Mouse (Mus musculus): Measurements from ENCODE around the gene Adad2. TPM values are rescaled to one million over a fixed set of nuclear protein-coding genes. Genes with fewer than 3 reads are reported as not detected.

Gene Adad2
- polyA plus RNA-seq, 1 experiment from 2014 or later: not detected

DNA sequence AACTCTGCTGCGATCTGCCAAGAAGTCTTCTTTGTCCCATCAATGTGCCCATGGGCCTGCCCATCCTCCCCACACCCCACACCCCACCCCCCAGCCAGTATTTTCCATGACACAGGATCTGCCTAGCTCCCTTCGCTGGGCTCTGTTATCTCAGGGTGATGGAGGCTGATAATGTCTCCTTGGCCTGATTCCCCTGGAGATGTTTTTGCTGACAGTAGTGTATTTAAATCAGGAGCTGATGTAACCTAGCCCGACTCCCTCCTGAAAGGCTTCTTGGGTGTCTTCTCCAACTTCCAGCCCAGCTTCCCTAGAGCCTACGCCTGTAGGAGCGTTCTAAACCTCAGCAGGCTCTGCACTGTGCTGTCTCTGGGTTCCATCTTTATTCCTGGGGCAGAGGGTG, 6.3 kb downstream of the Adad2 start:
- H3K4me1 ChIP-seq (ENCODE audit: control insufficient read depth, insufficient read depth, low read length): no peaks in the 10 kb centered on the region
- ATAC-seq (ENCODE audit: insufficient number of reproducible peaks, insufficient read depth, low FRiP score, low read depth): no peak
- H3K4me3 ChIP-seq (ENCODE audit: low read depth, low read length): no peak overlapping the region
- no peak overlapping the region for H3K27ac ChIP-seq (ENCODE audit: low read length)
- no peaks in the 10 kb centered on the region for H3K27me3 ChIP-seq (ENCODE audit: control insufficient read depth, insufficient read depth, low read length)
- no peaks in the 10 kb centered on the region for H3K36me3 ChIP-seq (ENCODE audit: control insufficient read depth, insufficient read depth, low read length)
- no peaks in the 10 kb centered on the region for H3K9me3 ChIP-seq (ENCODE audit: control insufficient read depth, low read depth, low read length)
- 51% methylated on average over 5 of the region's 5 CpGs for whole genome bisulfite sequencing
- H3K4me2 ChIP-seq (replicated peaks; ENCODE audit: low read depth, low read length): no peak overlapping the region
- H3K9ac ChIP-seq (replicated peaks; ENCODE audit: low read depth, low read length): no peak overlapping the region

DNA sequence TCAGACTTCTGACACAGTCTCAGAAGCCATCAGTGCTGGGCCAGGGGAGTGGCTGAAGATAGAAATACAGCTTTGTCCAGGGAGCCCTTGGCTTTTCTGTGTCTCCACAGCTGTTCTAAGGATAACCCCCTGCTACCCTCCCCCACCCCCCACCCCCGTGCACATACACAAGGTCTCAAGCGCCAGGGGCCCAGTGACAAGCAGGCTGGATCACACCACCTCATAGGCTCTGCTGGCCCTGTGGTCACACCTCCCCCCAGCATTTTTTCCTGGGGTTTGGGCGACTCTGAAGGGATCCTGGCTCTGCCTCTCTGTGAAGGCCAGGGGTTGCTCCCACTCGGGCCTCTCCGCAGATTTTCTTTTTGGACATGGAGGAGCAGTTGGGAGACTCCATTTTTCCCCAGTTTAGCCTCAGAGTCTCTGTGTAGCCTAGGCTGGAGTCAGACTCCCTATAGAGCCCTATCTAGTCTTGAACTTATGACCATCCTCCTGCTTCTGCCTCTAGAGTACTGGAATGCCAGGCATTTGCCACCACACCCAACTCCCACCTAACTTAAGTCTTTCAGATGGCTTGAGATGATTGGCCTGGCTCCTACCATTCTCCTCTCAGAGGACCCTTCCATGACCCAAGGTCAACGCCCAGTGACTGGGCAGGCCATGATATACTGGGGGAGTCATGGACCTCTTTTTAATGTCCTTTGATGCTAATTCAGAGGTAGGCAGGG, 7.7 kb downstream of the Adad2 start:
- no peaks in the 10 kb centered on the region for H3K36me3 ChIP-seq (ENCODE audit: control insufficient read depth, insufficient read depth, low read length)
- H3K9ac ChIP-seq (replicated peaks; ENCODE audit: low read depth, low read length): no peak overlapping the region
- no peaks in the 10 kb centered on the region for H3K27me3 ChIP-seq (ENCODE audit: control insufficient read depth, insufficient read depth, low read length)
- H3K4me3 ChIP-seq (ENCODE audit: low read depth, low read length): no peak overlapping the region
- H3K9me3 ChIP-seq (ENCODE audit: control insufficient read depth, low read depth, low read length): no peaks in the 10 kb centered on the region
- H3K27ac ChIP-seq (ENCODE audit: low read length): no peak overlapping the region
- WGBS: 57% methylated on average over 6 of the region's 6 CpGs
- no peaks in the 10 kb centered on the region for H3K4me1 ChIP-seq (ENCODE audit: control insufficient read depth, insufficient read depth, low read length)
- ATAC-seq (ENCODE audit: insufficient number of reproducible peaks, insufficient read depth, low FRiP score, low read depth): no peak
- no peak overlapping the region for H3K4me2 ChIP-seq (replicated peaks; ENCODE audit: low read depth, low read length)

- Histone ChIP-seq H3K36me3 (ENCODE audit: control insufficient read depth, insufficient read depth, low read length) (no peaks in the 10 kb centered on the region), H3K27ac (ENCODE audit: low read length) (no peak overlapping the region), H3K27me3 (ENCODE audit: control insufficient read depth, insufficient read depth, low read length) (no peaks in the 10 kb centered on the region), H3K4me2 (replicated peaks; ENCODE audit: low read depth, low read length) (no peak overlapping the region), H3K4me3 (ENCODE audit: low read depth, low read length) (no peak overlapping the region), H3K4me1 (ENCODE audit: control insufficient read depth, insufficient read depth, low read length) (no peaks in the 10 kb centered on the region), H3K9me3 (ENCODE audit: control insufficient read depth, low read depth, low read length) (no peaks in the 10 kb centered on the region), H3K9ac (replicated peaks; ENCODE audit: low read depth, low read length) (no peak overlapping the region)
- 81% methylated on average over 14 of the region's 14 CpGs for WGBS
- ATAC-seq (ENCODE audit: insufficient number of reproducible peaks, insufficient read depth, low FRiP score, low read depth): no peak
These were observed 8.4 kb downstream of the Adad2 start for GRCm38 (mm10) chr8:119620848-119621465.

DNA sequence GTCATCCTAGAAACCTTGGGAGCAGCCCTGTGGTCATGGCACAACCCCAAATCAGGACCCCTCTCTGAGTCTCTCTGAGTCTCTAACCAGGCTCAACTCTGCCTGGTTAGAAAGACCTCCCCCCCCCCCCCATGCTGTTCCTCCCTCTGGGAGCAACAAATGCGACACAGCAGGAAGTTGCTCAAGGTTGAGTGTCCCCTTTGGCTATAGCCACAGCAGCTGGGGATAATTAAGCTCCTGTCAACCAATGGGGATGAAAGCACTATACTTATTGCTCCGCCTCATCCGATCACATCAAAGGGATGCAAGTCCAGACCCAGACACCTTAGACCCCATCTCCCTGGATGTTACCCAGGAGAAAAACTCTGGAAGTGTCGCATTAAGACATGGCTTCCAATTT, 10.0 kb downstream of the Adad2 start:
- no peak for ATAC-seq (ENCODE audit: insufficient number of reproducible peaks, insufficient read depth, low FRiP score, low read depth)
- WGBS: 56% methylated on average over 4 of the region's 4 CpGs
- no peak overlapping the region for H3K9ac ChIP-seq (replicated peaks; ENCODE audit: low read depth, low read length)

GRCm38 (mm10) chr8:119623061-119623460, 10.5 kb downstream of the Adad2 start:
- Histone ChIP-seq H3K9ac (replicated peaks; ENCODE audit: low read depth, low read length) (no peak overlapping the region), H3K27me3 (ENCODE audit: control insufficient read depth, insufficient read depth, low read length) (no peaks in the 10 kb centered on the region), H3K4me2 (replicated peaks; ENCODE audit: low read depth, low read length) (no peak overlapping the region), H3K9me3 (ENCODE audit: control insufficient read depth, low read depth, low read length) (no peaks in the 10 kb centered on the region), H3K4me3 (ENCODE audit: low read depth, low read length) (no peak overlapping the region), H3K27ac (ENCODE audit: low read length) (no peak overlapping the region), H3K4me1 (ENCODE audit: control insufficient read depth, insufficient read depth, low read length) (peaks cover 3% of the 10 kb centered on the region; the same call in 1 of the 2 replicates), H3K36me3 (ENCODE audit: control insufficient read depth, insufficient read depth, low read length) (no peaks in the 10 kb centered on the region)
- no peak for ATAC-seq (ENCODE audit: insufficient number of reproducible peaks, insufficient read depth, low FRiP score, low read depth)
- 80% methylated on average over 8 of the region's 8 CpGs for WGBS

More for the DNA sequence above, 10.0 kb downstream of the Adad2 start:
- H3K27me3 ChIP-seq (ENCODE audit: control insufficient read depth, insufficient read depth, low read length): no peaks in the 10 kb centered on the region
- no peak overlapping the region for H3K27ac ChIP-seq (ENCODE audit: low read length)
- H3K4me2 ChIP-seq (replicated peaks; ENCODE audit: low read depth, low read length): no peak overlapping the region
- no peak overlapping the region for H3K4me3 ChIP-seq (ENCODE audit: low read depth, low read length)
- H3K36me3 ChIP-seq (ENCODE audit: control insufficient read depth, insufficient read depth, low read length): no peaks in the 10 kb centered on the region
- no peaks in the 10 kb centered on the region for H3K9me3 ChIP-seq (ENCODE audit: control insufficient read depth, low read depth, low read length)
- H3K4me1 ChIP-seq (ENCODE audit: control insufficient read depth, insufficient read depth, low read length): peaks cover under 1% of the 10 kb centered on the region; the same call in 1 of the 2 replicates

GRCm38 (mm10) chr8:119623744-119624143, 11.2 kb downstream of the Adad2 start:
- ATAC-seq (ENCODE audit: insufficient number of reproducible peaks, insufficient read depth, low FRiP score, low read depth): no peak
- Histone ChIP-seq H3K27ac (ENCODE audit: low read length) (no peak overlapping the region), H3K36me3 (ENCODE audit: control insufficient read depth, insufficient read depth, low read length) (no peaks in the 10 kb centered on the region), H3K4me2 (replicated peaks; ENCODE audit: low read depth, low read length) (no peak overlapping the region), H3K9ac (replicated peaks; ENCODE audit: low read depth, low read length) (no peak overlapping the region), H3K4me3 (ENCODE audit: low read depth, low read length) (no peak overlapping the region), H3K4me1 (ENCODE audit: control insufficient read depth, insufficient read depth, low read length) (peaks cover 3% of the 10 kb centered on the region; the same call in 1 of the 2 replicates), H3K27me3 (ENCODE audit: control insufficient read depth, insufficient read depth, low read length) (no peaks in the 10 kb centered on the region), H3K9me3 (ENCODE audit: control insufficient read depth, low read depth, low read length) (no peaks in the 10 kb centered on the region)
- 73% methylated on average over 1 of the region's 1 CpGs for WGBS

DNA sequence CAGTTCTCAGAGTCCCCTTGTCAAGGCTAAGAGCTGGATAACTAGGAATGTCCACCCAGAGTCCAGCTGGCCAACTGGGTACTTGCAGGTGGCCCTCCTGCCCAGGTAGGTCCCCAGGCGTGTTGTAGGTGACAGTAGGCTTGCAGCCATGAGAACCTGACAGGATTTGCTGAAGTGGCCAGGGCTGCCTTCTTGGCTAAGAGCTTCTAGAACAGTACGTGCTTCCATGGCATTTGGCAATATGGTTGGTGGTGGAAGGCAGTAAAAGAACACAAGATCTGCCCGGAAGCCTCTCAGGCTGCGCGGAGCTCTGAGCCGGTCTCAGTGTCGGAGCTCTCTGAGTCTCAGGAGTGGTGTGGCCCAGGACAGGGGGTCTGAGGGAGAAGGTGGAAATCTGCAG, 12.4 kb downstream of the Adad2 start:
- Histone ChIP-seq H3K36me3 (ENCODE audit: control insufficient read depth, insufficient read depth, low read length) (no peaks in the 10 kb centered on the region), H3K9me3 (ENCODE audit: control insufficient read depth, low read depth, low read length) (no peaks in the 10 kb centered on the region), H3K27me3 (ENCODE audit: control insufficient read depth, insufficient read depth, low read length) (no peaks in the 10 kb centered on the region), H3K4me2 (replicated peaks; ENCODE audit: low read depth, low read length) (no peak overlapping the region), H3K4me3 (ENCODE audit: low read depth, low read length) (no peak overlapping the region), H3K9ac (replicated peaks; ENCODE audit: low read depth, low read length) (no peak overlapping the region), H3K27ac (ENCODE audit: low read length) (no peak overlapping the region), H3K4me1 (ENCODE audit: control insufficient read depth, insufficient read depth, low read length) (peaks cover 3% of the 10 kb centered on the region; the same call in 1 of the 2 replicates)
- WGBS: 84% methylated on average over 7 of the region's 7 CpGs
- ATAC-seq (ENCODE audit: insufficient number of reproducible peaks, insufficient read depth, low FRiP score, low read depth): no peak

- Histone ChIP-seq H3K27me3 (ENCODE audit: control insufficient read depth, insufficient read depth, low read length) (no peaks in the 10 kb centered on the region), H3K36me3 (ENCODE audit: control insufficient read depth, insufficient read depth, low read length) (no peaks in the 10 kb centered on the region), H3K9me3 (ENCODE audit: control insufficient read depth, low read depth, low read length) (no peaks in the 10 kb centered on the region), H3K4me1 (ENCODE audit: control insufficient read depth, insufficient read depth, low read length) (peaks cover 3% of the 10 kb centered on the region; the same call in 1 of the 2 replicates), H3K4me3 (ENCODE audit: low read depth, low read length) (no peak overlapping the region), H3K27ac (ENCODE audit: low read length) (no peak overlapping the region), H3K4me2 (replicated peaks; ENCODE audit: low read depth, low read length) (no peak overlapping the region), H3K9ac (replicated peaks; ENCODE audit: low read depth, low read length) (no peak overlapping the region)
- WGBS: 75% methylated on average over 22 of the region's 22 CpGs
- no peak for ATAC-seq (ENCODE audit: insufficient number of reproducible peaks, insufficient read depth, low FRiP score, low read depth)
These were observed 13.2 kb downstream of the Adad2 start for GRCm38 (mm10) chr8:119625788-119626187.

Measured in stomach, embryonic 14.5 days (tissue).